Mouse (Mus musculus) cerebellum, adult 18-20 months (tissue): ENCODE data around the gene Gm3183.
"Not testable (repeated sequence)": the region's sequence is repeated elsewhere in the genome, so short reads cannot be mapped to it uniquely, and the experiment has no call there.

Experiments
- DNase-seq, 2 experiments: peaks; one replicate each; pipeline ENCODE4 v3.0.0; 2021

Gene Gm3183

GRCm38 (mm10) chr5:94865136-94865535 is at the start of gene Gm3183:
TSS of gene Gm3183 (plus strand) at chr5:94865436.
- not testable (repeated sequence) for DNase-seq
